Mouse (Mus musculus) erythroblast, embryonic 14.5 days (primary cell): ENCODE measurements around the gene Kdelr1.

Experiments used
- GATA1 ChIP-seq: IDR thresholded peaks from 2 replicates; pipeline ENCODE4 v1.6.1; 2012; ENCODE audit warnings: low read length, inconsistent platforms, mixed read lengths
- TAL1 ChIP-seq: IDR thresholded peaks from 3 replicates; pipeline ENCODE4 v1.6.1; 2012; ENCODE audit warnings: low read length, inconsistent platforms, mixed read lengths

DNA sequence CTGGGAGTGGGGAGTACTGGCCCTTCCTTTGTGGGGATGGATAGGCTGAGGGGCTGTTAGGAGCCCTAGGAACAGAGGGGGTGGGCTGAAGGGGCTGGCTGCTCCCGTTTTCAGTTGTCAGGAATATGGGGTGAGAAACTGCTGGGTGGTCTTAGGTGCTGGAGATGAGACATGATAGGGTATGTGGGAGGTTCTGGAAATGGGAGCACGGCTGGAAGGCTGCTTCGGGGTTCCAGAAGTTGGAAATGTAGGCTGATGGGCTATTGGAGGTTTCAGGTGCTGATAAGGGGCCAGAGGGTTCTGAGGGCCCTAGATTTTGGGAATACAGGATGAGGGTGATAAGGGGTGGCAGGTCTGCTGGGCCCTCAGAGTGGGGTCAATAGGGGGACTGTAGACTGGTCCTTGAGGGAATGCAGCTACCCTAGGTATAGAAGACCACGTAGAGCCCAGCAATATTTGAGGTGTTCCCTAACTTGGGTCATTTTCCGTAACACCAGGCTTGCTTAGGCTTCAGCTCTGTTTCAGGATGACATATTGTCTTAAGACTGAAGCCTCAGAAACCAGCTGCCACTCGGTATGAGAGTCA is 23.5 kb downstream of the Kdelr1 start:
- TF ChIP-seq GATA1, result no peak
- TF ChIP-seq TAL1, result no peak
